Mouse (Mus musculus) lung, postnatal 14 days (tissue): ENCODE measurements around the gene 2810408A11Rik.

Experiments used
- DNase-seq: peaks from one replicate; pipeline ENCODE4 v3.0.0; 2021

Gene 2810408A11Rik

DNA sequence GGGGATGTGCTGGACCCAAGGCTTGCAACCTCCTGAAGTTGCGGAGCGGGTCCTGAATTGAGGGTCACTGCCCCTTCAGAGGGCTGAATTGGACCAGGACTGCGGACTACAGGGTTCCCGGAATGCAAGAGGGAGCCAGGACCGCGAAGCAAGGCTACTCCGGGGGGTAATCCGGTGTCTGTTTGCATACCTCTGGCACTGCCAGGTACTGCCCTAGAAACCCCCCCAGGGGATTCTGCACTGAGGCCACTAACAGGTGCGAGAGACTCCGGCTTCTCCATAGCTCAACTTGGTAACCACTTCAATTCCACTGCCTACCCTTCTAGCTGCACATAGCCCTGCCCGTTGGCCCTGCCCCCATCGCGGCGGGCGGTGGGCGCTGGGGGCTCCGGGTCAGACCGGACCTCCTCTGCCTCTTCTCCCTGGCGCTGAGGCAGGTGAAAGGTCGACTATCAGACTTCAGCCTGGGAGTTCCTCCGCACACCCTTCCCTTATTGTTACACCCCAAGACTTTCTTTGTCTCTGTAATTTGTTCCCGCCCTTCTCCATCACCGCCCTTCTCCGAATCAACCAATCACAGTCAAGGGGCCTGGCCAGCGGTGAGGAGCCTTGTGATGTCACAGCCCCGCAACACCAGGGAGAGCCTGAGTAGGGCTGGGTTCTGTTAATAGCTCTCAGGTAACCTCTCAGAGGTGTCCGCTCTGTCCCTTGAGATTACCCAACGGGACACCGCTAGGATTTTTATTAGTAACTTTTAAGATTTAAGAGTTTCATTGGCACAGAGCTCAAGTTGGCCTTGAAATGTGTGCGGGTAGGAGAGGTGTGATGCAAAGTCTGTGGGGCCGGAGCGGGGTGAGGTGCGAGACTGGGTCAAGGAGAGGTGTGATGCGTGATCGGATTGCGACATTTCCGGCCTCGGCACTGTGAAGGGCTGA is at the start of gene 2810408A11Rik, which contains the start of gene Neurl4:
TSS of gene 2810408A11Rik (minus strand) at position 517 of the 935 bp plus-strand sequence.
TSS of gene Neurl4 (plus strand) at position 602 of the 935 bp plus-strand sequence.
- peak; percentile 91 for DNase-seq

DNA sequence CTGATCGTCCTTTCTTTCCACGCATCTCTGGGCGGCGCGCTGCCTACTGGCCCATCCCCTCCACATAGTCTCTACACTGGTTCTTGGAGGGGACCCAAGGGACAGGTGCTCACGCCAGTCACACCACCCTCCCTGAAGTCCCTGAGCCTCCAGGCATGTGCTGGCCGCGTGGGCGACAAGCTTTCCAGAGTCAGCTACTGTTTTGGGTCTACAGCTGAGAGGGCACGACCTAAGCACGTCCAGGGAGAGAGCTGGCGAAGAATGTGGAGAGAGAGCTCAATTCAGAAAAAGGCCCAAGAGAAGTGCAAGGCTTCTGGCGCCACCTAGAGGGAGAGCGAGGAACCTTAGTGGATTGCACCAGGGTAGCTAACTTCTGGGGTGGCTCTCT is 48.0 kb upstream of the 2810408A11Rik start:
- peak; percentile 92 for DNase-seq

GRCm38 (mm10) chr11:69948066-69948762 is 47.4 kb upstream of the 2810408A11Rik start, which contains the start of gene Slc2a4:
Slc2a4 (minus strand) TSS chr11:69948188.
- peak; percentile 93 for DNase-seq

DNA sequence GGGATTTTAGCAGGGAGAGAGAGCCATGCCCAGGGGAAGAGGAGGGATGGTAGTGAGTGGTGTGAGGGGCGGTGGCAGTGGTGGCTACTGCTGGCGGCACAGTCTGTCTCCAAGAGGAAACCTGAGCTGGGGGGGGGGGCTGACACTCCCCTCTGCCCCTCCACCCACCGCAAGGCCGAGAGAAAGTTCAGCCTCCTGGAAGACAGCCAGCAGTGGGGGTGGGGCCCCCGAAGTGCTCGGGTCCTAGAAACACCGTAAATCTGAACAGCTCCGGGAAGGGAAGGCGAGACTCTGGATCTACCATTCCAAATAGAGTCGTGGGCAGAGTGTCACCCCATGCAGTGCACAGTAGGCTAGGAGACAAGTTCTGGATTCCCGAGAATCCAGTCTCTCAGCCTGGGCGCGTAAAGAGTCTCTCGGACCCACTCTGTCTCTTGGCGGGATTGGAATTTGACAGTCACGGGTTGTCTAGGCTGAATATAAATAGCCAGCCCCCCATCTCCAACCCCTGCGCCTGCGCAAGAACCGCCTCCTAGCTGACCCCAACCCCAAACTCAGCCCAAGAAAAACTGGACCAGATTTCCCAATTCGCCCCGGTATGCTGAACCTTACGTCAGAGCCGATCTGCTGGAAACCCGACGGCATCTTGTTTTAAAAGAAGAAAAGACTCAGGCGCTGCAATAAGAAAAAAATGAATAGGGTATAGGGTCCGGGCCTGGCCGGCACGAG is 46.7 kb upstream of the 2810408A11Rik start:
- no peak for DNase-seq

DNA sequence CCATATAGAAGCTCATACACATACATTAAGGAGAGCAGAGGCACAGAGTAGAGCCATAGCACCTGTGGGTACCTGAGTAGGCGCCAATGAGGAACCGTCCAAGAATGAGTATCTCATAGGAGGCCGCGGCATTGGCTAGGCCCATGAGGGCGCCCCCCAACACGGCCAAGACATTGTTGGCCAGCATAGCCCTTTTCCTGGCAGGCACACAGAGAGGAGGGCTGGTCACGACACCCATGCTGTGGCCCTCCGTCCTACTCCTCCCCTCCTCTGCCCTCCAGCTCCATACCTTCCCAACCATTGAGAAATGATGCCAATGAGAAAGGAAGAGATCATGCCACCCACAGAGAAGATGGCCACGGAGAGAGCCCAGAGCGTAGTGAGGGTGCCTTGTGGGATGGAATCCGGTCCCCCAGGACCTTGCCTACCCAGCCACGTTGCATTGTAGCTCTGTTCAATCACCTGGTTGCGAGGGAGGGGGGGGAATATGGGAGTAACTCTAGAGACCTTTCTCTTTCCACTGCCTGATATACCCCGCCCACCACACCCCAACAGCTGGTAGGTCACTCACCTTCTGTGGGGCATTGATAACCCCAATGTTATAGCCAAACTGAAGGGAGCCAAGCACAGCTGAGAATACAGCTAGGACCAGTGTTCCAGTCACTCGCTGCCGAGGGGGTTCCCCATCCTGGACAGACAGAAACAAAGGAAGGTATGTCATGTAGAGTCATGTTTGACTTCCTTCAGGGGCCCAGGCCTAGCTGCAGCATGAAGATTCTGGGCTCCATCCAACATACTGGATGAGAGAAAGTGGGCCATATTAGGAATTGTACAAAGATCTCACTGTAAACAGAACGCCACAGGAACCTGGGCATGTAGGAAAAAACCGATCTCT is 45.5 kb upstream of the 2810408A11Rik start:
- DNase-seq, result no peak

GRCm38 (mm10) chr11:69945216-69945615 is 44.4 kb upstream of the 2810408A11Rik start:
- DNase-seq, result no peak

- DNase-seq, result no peak
These were observed 40.2 kb upstream of the 2810408A11Rik start for GRCm38 (mm10) chr11:69940962-69941361.

DNA sequence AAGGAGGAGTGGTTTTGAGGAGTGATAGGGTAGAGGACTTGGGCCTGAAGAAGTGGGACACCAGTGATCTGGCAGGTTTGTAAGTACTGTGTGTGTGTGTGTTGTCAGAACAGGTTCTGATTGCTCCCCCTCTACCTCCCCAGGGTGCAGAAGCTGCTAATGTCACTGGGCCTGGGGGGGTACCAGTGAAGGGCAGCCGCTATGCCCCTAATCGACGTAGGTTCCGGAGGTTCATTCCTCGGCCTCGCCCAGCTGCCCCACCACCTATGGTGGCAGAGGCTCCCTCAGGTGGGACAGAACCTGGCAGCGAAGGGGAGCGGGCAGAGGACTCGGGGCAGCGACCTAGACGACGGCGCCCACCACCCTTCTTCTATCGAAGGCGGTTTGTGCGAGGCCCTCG is 38.9 kb upstream of the 2810408A11Rik start:
- no peak for DNase-seq

DNA sequence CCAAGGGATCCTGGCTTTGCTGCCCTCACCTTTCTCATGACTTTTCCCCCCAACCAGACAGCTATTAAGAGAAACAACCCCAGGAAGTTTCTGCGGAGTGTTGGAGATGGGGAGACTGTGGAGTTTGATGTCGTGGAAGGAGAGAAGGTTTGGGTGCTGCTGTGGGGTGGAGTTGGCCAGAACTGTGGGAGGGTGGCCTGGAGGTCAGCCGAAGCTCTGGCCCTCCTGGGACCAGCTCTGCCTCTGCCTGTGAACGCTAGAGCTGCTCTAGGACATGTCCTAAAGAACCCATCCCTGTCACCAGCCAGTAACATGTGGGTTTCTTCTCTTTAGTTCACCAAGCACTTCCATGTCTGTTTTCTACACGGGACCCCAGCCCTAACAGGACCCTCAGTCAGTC is 38.4 kb upstream of the 2810408A11Rik start:
- DNase-seq, result no peak

GRCm38 (mm10) chr11:69938401-69938979 is 37.7 kb upstream of the 2810408A11Rik start:
- DNase-seq, result no peak

GRCm38 (mm10) chr11:69937834-69938233 is 37.0 kb upstream of the 2810408A11Rik start:
- no peak for DNase-seq

DNA sequence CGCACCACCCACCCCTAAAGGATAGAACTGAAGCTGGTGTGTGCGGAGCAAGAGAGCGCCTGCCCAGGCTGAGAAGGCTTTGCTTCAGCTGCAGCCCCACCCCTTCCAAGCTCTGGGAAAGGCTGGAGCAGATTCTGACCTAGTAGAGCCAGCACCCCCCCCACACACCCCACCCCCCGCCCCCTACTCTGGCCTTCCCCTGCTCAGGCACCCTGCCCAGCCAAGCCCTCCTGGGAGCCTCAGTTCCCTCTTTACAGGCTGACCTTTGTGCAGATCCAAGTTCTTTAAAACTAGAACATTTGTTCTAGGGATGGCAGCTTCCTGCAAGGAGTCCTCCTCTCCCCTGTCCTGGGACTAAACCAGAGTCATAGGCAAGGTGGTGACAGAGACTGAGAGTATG is 36.6 kb upstream of the 2810408A11Rik start:
- no peak for DNase-seq

DNA sequence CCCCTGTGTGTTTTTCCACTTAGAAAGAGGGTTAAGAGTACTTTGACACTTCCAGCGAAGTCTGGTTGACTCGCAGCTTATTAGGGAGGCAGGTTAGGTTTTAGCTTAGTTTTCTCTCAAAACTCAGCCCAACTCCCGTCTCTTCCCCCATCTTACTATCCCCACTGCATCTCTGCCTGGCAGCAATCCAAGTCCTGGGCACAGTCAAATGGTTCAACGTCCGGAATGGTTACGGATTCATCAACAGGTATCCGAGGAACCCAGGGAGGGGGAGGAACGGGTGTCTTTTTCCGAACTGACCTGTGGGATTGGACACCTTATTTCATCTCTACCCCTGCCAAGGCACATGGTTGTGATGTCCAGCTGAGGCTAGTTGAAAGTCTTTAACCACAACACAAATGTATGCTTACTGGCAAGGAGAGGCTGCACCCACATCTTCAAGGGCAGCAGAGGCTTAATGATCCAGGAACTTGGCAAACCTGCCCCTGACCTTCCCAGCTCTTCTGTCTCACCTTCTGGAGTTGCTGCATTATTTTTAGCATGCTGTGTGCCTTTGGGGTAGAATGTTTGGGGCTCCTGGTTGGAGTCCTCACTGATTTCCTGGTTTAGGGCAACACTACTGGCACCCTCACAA is 36.0 kb upstream of the 2810408A11Rik start:
- no peak for DNase-seq

GRCm38 (mm10) chr11:69936156-69936555 is 35.4 kb upstream of the 2810408A11Rik start:
- DNase-seq, result no peak

- peak; percentile 86 for DNase-seq
These were observed 34.5 kb upstream of the 2810408A11Rik start, which contains the start of gene Ybx2 for GRCm38 (mm10) chr11:69935137-69935879. Ybx2 (plus strand) TSS chr11:69935796.

- no peak for DNase-seq
These were observed 33.9 kb upstream of the 2810408A11Rik start for GRCm38 (mm10) chr11:69934681-69935080.

- peak; percentile 98 for DNase-seq
These were observed 33.4 kb upstream of the 2810408A11Rik start for GRCm38 (mm10) chr11:69934169-69934568.

DNA sequence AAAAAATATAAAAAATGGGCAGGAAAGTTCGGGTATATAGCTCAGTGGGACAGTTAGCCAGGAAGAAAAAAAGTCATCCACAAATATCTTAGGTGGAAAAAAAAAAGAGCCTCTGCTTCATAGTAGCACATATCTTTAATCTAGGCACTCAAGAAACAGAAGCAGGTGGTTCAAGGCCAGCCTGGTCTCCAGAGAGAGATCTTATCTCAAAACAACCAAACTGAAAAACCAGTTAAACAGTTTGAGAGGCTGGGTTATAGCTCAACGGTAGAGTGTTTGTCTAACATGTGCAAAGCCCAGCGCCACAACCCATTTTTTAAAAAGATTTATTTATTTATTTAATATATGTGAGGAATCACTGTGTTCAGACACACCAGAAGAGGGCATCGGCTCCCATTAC is 32.3 kb upstream of the 2810408A11Rik start:
- no peak for DNase-seq

GRCm38 (mm10) chr11:69932254-69932653 is 31.5 kb upstream of the 2810408A11Rik start:
- no peak for DNase-seq

DNA sequence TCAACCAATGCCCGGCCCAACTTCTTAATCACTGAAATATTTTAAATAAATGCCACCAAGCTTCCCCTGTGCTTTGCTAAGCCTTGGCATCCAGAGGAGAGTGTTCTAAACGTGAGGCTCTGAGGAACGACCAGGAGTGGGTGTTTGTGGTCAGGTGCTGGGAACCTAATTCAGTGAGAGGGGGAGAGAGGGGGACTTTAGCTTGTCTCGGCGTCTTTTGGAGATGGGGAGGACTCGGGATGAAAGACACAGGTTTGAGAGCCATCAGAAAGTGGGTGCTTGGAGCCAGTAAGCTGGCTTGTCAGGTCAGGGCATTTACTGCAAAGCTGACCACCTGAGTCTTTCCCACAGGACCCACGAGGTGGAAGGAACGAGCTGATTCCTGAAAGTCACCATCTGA is 31.0 kb upstream of the 2810408A11Rik start:
- no peak for DNase-seq
